In the genomic region with DNA sequence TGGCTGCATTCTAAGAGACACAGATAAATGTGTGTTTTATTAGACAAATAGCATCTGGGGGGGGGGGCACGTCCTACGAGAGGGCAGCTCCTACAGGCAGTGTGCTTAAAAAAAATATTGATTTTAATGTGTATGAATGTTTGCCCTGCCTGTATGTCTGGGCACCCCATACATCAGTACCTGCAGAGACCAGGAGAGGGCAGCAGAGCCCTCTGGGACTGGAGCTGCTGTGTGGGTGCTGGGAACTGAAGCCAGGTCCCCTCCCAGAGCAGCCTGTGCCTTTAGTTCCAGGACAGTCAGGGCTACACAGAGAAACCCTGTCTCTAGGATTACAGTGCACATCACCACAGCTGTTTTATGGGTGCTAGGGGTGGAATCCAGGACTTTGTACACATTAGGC, we compare ENCODE assay signal across 12 mouse cellular contexts. TPM values are rescaled to one million over a fixed set of nuclear protein-coding genes. Genes with fewer than 3 reads are reported as not detected.
DNase-seq lines count a peak whose midpoint lies in the region; ATAC-seq and TF ChIP-seq lines count a peak whose summit lies in the region.
"Had no signal": no experiment of that assay in that cellular context is flagged by ENCODE, and none has a peak within 500 bp of the region (broad histone marks: within the 10 kb centered on the region; RNA-seq: fewer than 3 reads in every experiment).

No protein-coding gene starts in this region.

- peaks cover 1% of the 10 kb centered on the region; the same call in 1 of the 2 replicates for H3K27me3 ChIP-seq in cerebellum, adult 2 months (ENCODE audit: control insufficient read depth, insufficient read depth, low read length)
- H3K27me3 ChIP-seq in kidney, embryonic 15.5 days = peaks cover 66% of the 10 kb centered on the region
- peaks cover 10% of the 10 kb centered on the region for H3K27me3 ChIP-seq in ES-Bruce4 (ENCODE audit: control insufficient read depth, insufficient read depth, low read length, poor library complexity, severe bottlenecking)
- H3K27me3 ChIP-seq in hindbrain, postnatal 0 days (ENCODE audit: insufficient read depth, low read length) = peaks cover 20% of the 10 kb centered on the region

- peaks cover 4% of the 10 kb centered on the region; the same call in 1 of the 2 replicates for H3K9me3 ChIP-seq in kidney, embryonic 15.5 days (replicated peaks)
- 0 out of 2 replicates have a peak, but pooled peaks cover 2% of the 10 kb centered on the region for H3K9me3 ChIP-seq in ES-Bruce4 (replicated peaks; ENCODE audit: control insufficient read depth, insufficient read depth, low read length, poor library complexity, severe bottlenecking)
- no peaks in the 10 kb centered on the region for H3K9me3 ChIP-seq in hindbrain, postnatal 0 days (ENCODE audit: low read length)

- TF ChIP-seq POLR2A in cerebellum, adult 2 months (IDR thresholded peaks at IDR 0.05; ENCODE audit: borderline replicate concordance, insufficient read depth, low read length) = no peak
- TF ChIP-seq POLR2A in ES-Bruce4 (IDR thresholded peaks at IDR 0.05; ENCODE audit: insufficient read depth, low read length) = no peak

- H3K4me1 ChIP-seq in cerebellum, adult 2 months (ENCODE audit: control insufficient read depth, insufficient read depth, low read length) = peaks cover 10% of the 10 kb centered on the region
- H3K4me1 ChIP-seq in kidney, embryonic 15.5 days = peaks cover 23% of the 10 kb centered on the region
- no peaks in the 10 kb centered on the region for H3K4me1 ChIP-seq in ES-Bruce4 (ENCODE audit: control insufficient read depth, insufficient read depth, low read length)
- peaks cover 8% of the 10 kb centered on the region for H3K4me1 ChIP-seq in hindbrain, postnatal 0 days (ENCODE audit: insufficient read depth, low read length)

- ATAC-seq in kidney, embryonic 15.5 days (replicated peaks; ENCODE audit: low FRiP score) = no peak
- no peak for ATAC-seq in hindbrain, postnatal 0 days

- no peak overlapping the region for H3K4me3 ChIP-seq in cerebellum, adult 2 months (replicated peaks; ENCODE audit: insufficient read depth, low read depth, low read length)
- H3K4me3 ChIP-seq in kidney, embryonic 15.5 days (replicated peaks) = no peak overlapping the region
- H3K4me3 ChIP-seq in ES-Bruce4 (ENCODE audit: low read depth, low read length) = peak overlapping the region; percentile 34
- no peak overlapping the region for H3K4me3 ChIP-seq in hindbrain, postnatal 0 days (ENCODE audit: low read length)

- TF ChIP-seq CTCF in cerebellum, adult 2 months (IDR thresholded peaks at IDR 0.05; ENCODE audit: borderline replicate concordance, insufficient read depth, low read depth, low read length) = peak; percentile 39
- peak; percentile 72 for TF ChIP-seq CTCF in ES-Bruce4 (IDR thresholded peaks at IDR 0.05; ENCODE audit: low read depth, low read length)
- peak; percentile 54 for TF ChIP-seq CTCF in hindbrain, postnatal 0 days (IDR thresholded peaks at IDR 0.05; ENCODE audit: low read depth)

- peak overlapping the region; percentile 59; the same call in 1 of the 2 replicates for H3K4me2 ChIP-seq in kidney, embryonic 15.5 days
- H3K4me2 ChIP-seq in hindbrain, postnatal 0 days (ENCODE audit: low read depth, low read length) = no peak overlapping the region; the same call in 1 of the 2 replicates

- 34% methylated on average over 2 of the region's 2 CpGs for WGBS in cerebellum, adult 2 months
- WGBS in kidney, embryonic 15.5 days = 28% methylated on average over 2 of the region's 2 CpGs
- 22% methylated on average over 2 of the region's 2 CpGs for WGBS in hindbrain, postnatal 0 days

- DNase-seq in cerebellum, adult 2 months = no peak
- no peak for DNase-seq in cerebellum, postnatal 36 days
- DNase-seq in kidney, adult 9 months = no peak
- DNase-seq in hindbrain, postnatal 0 days (ENCODE audit: low spot score) = no peak
- no peak for DNase-seq in gastrocnemius, postnatal 10 days
- DNase-seq in thymus, adult 18-20 months = no peak
- DNase-seq: gastrocnemius, postnatal 14 days; kidney, postnatal 14 days had no signal

- no peak for TF ChIP-seq EP300 in ES-Bruce4 (IDR thresholded peaks at IDR 0.05; ENCODE audit: insufficient read depth, low read depth, low read length)

- no peak overlapping the region for H3K9ac ChIP-seq in kidney, embryonic 15.5 days
- peak overlapping the region; percentile 20 for H3K9ac ChIP-seq in ES-Bruce4 (ENCODE audit: low read depth, poor library complexity, severe bottlenecking)
- H3K9ac ChIP-seq in hindbrain, postnatal 0 days (replicated peaks; ENCODE audit: low read length) = no peak overlapping the region

- no peak overlapping the region for H3K27ac ChIP-seq in cerebellum, adult 2 months (ENCODE audit: insufficient read depth, low read length)
- H3K27ac ChIP-seq in kidney, embryonic 15.5 days = no peak overlapping the region
- no peak overlapping the region for H3K27ac ChIP-seq in ES-Bruce4 (ENCODE audit: insufficient read depth, low read length)
- no peak overlapping the region for H3K27ac ChIP-seq in hindbrain, postnatal 0 days

- H3K36me3 ChIP-seq in kidney, embryonic 15.5 days = no peaks in the 10 kb centered on the region
- H3K36me3 ChIP-seq in ES-Bruce4 (ENCODE audit: control insufficient read depth, insufficient read depth, low read length, poor library complexity, severe bottlenecking) = no peaks in the 10 kb centered on the region
- no peaks in the 10 kb centered on the region for H3K36me3 ChIP-seq in hindbrain, postnatal 0 days (ENCODE audit: insufficient read depth, low read length)

RNA-seq across cellular contexts. Expression of a gene that starts 10.7 kb away (rescaled TPM):
- polyA plus RNA-seq in cerebellum, adult 2 months (2012; rRNA removed) = 3.3 and 3.4 TPM in 2 replicates
- polyA plus RNA-seq in kidney, embryonic 15.5 days (2015; fragmentation: Nextera tagmentation; extraction: Ambion mirVana) = 0.09 and 0.12 TPM in 2 replicates
- 1.3 and 1.6 TPM in 2 replicates for polyA plus RNA-seq in ES-Bruce4 (2011; ENCODE audit: insufficient read depth, insufficient read length, low read depth, missing spikeins)
- total RNA-seq in hindbrain, postnatal 0 days (2014; rRNA removed) = 14.0 TPM in 2 replicates
- 4.3 and 4.6 TPM in 2 replicates for polyA plus RNA-seq in hindbrain, postnatal 0 days (2015; fragmentation: Nextera tagmentation; extraction: Ambion mirVana)
- total RNA-seq in gastrocnemius, postnatal 10 days (2021) = under 1 TPM in 1 of 2 experiments, not detected in 1; 0.12 TPM
- total RNA-seq: megakaryocyte-erythroid progenitor cell, adult 5-6 weeks had no signal
- polyA plus RNA-seq: limb, embryonic 11.5 days had no signal

RNA-seq across cellular contexts. Expression of a gene that starts 19.9 kb away (rescaled TPM):
- 42.8 and 46.2 TPM in 2 replicates for polyA plus RNA-seq in cerebellum, adult 2 months (2012; rRNA removed)
- 25.7 and 28.9 TPM in 2 replicates for polyA plus RNA-seq in kidney, embryonic 15.5 days (2015; fragmentation: Nextera tagmentation; extraction: Ambion mirVana)
- 36.3 and 37.1 TPM in 2 replicates for polyA plus RNA-seq in ES-Bruce4 (2011; ENCODE audit: insufficient read depth, insufficient read length, low read depth, missing spikeins)
- total RNA-seq in hindbrain, postnatal 0 days (2014; rRNA removed) = 57.5 and 58.0 TPM in 2 replicates
- polyA plus RNA-seq in hindbrain, postnatal 0 days (2015; fragmentation: Nextera tagmentation; extraction: Ambion mirVana) = 18.0 and 18.2 TPM in 2 replicates
- total RNA-seq in gastrocnemius, postnatal 10 days (2021) = 10 to 100 TPM; 32.8 to 33.5 TPM
